Mouse (Mus musculus): Measurements from ENCODE around the gene Rfc5. TPM values are rescaled to one million over a fixed set of nuclear protein-coding genes. Genes with fewer than 3 reads are reported as not detected.
"Not testable (repeated sequence)": the region's sequence is repeated elsewhere in the genome, so short reads cannot be mapped to it uniquely, and the experiment has no call there.

Rfc5 gene
- polyA plus RNA-seq, 1 experiment from 2014 or later: 64.7 TPM

DNA sequence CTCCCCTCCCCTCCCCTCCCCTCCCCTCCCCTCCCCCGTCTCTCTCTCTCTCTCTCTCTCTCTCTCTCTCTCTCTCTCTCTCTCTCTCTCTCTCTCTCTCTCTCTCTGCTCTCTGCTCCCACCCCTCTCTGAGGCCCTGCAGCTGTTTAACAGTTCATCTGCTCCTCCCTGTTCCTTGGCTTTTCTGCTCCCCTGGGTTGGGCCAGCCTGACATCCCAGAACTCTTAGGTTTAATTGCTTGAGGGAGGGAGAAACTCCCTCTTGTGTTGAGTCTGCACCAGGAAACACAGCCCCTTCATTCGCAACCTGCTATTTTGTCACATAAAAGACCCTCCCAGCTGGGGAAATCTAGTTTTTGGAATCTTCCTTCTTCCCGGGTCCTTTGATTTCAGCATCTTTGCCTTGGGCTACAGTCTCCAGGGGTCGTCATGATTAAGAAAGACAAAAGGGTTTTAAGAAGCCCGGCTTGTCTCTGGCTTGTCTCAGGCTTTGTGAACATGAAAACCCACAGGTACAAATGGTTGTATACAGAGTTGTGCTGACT lies 9.2 kb upstream of the Rfc5 start:
- H3K4me3 ChIP-seq: no peak overlapping the region
- no peak overlapping the region for H3K4me2 ChIP-seq
- no peaks in the 10 kb centered on the region for H3K27me3 ChIP-seq
- H3K27ac ChIP-seq: no peak overlapping the region
- H3K9ac ChIP-seq: no peak overlapping the region
- 24% methylated on average over 4 of the region's 5 CpGs for WGBS
- ATAC-seq (ENCODE audit: insufficient number of reproducible peaks, low FRiP score, low TSS enrichment, low read depth): no peak
- no peaks in the 10 kb centered on the region for H3K9me3 ChIP-seq
- H3K36me3 ChIP-seq: no peaks in the 10 kb centered on the region
- no peaks in the 10 kb centered on the region for H3K4me1 ChIP-seq

DNA sequence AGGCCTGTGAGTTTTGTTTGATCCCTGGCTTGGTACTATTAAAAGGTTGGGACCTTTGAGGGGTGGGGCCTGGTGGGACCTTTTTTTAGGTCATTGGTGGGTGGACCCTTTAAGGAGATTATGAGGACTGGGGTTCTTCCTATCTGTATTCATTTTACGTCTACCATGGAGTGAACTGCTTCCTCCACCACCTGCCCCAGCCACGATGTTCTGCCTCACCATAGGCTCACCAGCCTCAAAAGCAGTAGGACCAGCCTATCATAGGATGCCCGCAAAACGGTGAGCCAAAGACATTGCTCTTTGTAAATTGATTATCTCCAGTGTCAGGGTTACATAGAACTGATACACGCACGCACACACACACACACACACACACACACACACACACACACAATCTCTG lies 8.5 kb upstream of the Rfc5 start:
- Histone ChIP-seq H3K9me3 (no peaks in the 10 kb centered on the region), H3K36me3 (no peaks in the 10 kb centered on the region), H3K4me1 (no peaks in the 10 kb centered on the region), H3K4me2 (no peak overlapping the region), H3K9ac (no peak overlapping the region), H3K27ac (no peak overlapping the region), H3K27me3 (no peaks in the 10 kb centered on the region), H3K4me3 (no peak overlapping the region)
- 87% methylated on average over 6 of the region's 6 CpGs for WGBS
- no peak for ATAC-seq (ENCODE audit: insufficient number of reproducible peaks, low FRiP score, low TSS enrichment, low read depth)

- no peak for ATAC-seq (ENCODE audit: insufficient number of reproducible peaks, low FRiP score, low TSS enrichment, low read depth)
- Histone ChIP-seq H3K27me3 (no peaks in the 10 kb centered on the region), H3K4me2 (no peak overlapping the region), H3K9me3 (no peaks in the 10 kb centered on the region), H3K4me1 (no peaks in the 10 kb centered on the region), H3K9ac (no peak overlapping the region), H3K27ac (no peak overlapping the region), H3K36me3 (no peaks in the 10 kb centered on the region), H3K4me3 (no peak overlapping the region)
- 70% methylated on average over 6 of the region's 6 CpGs for WGBS
Observed at GRCm38 (mm10) chr5:117396596-117397014, 7.8 kb upstream of the Rfc5 start.

DNA sequence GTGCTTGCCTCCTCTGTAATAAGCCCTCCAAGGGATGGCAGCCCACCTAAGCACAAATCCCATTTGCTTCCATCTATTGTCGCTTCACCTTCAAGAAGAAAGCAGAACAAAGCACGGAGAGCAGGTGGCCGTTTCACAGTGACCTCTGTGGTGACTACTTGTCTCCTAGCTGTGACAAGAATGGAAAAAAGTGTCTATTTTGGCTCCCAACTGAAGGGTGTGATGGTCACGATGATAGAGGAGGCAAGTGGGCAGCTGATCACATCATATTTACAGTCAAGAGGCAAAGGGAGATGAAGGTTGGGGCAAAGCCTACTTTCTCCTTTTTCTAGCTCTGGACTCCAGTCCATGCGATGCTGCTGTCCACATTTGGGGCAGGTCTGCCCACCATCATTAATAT lies 7.0 kb upstream of the Rfc5 start:
- Histone ChIP-seq H3K4me3 (no peak overlapping the region), H3K9ac (no peak overlapping the region), H3K27ac (no peak overlapping the region), H3K4me1 (no peaks in the 10 kb centered on the region), H3K27me3 (no peaks in the 10 kb centered on the region), H3K9me3 (no peaks in the 10 kb centered on the region), H3K36me3 (no peaks in the 10 kb centered on the region), H3K4me2 (no peak overlapping the region)
- WGBS: 86% methylated on average over 5 of the region's 5 CpGs
- no peak for ATAC-seq (ENCODE audit: insufficient number of reproducible peaks, low FRiP score, low TSS enrichment, low read depth)

- 88% methylated on average over 1 of the region's 1 CpGs for WGBS
- Histone ChIP-seq H3K4me2 (no peak overlapping the region), H3K9ac (no peak overlapping the region), H3K9me3 (no peaks in the 10 kb centered on the region), H3K4me1 (peaks cover 17% of the 10 kb centered on the region), H3K36me3 (no peaks in the 10 kb centered on the region), H3K4me3 (no peak overlapping the region), H3K27me3 (no peaks in the 10 kb centered on the region), H3K27ac (no peak overlapping the region)
- no peak for ATAC-seq (ENCODE audit: insufficient number of reproducible peaks, low FRiP score, low TSS enrichment, low read depth)
Observed at GRCm38 (mm10) chr5:117390895-117391294, 2.0 kb upstream of the Rfc5 start.

- Histone ChIP-seq H3K36me3 (peaks cover 23% of the 10 kb centered on the region), H3K27ac (peak overlapping the region; percentile 64; the same call in 1 of the 2 replicates), H3K9ac (peak overlapping the region; percentile 79), H3K4me2 (peak overlapping the region; percentile 72), H3K9me3 (no peaks in the 10 kb centered on the region), H3K27me3 (no peaks in the 10 kb centered on the region), H3K4me3 (peak overlapping the region; percentile 79), H3K4me1 (peaks cover 17% of the 10 kb centered on the region)
- WGBS: 10% methylated on average over 16 of the region's 16 CpGs
- ATAC-seq (ENCODE audit: insufficient number of reproducible peaks, low FRiP score, low TSS enrichment, low read depth): no peak
Observed at GRCm38 (mm10) chr5:117388296-117388751, 523 bp downstream of the Rfc5 start.

DNA sequence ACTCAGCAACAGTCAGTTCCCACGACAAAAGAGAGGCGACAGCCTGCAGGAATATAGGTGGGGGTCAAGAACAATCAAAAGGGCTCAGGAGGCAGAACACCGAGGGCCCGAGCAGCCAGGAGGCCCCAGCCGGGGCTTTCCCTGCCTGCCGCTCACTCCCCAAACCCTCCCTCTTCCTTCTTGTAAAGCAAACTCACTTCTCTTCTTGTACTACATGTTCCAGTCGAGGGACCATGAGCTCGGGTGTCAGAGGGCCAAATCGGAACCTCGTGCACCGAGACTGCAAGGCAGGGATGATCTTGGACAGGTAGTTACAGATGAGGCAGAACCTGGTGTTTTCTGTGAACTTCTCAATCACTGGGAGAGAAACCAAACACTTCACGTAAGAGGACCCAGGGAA lies 5.6 kb downstream of the Rfc5 start:
- Histone ChIP-seq H3K27me3 (no peaks in the 10 kb centered on the region), H3K36me3 (peaks cover 69% of the 10 kb centered on the region), H3K9me3 (no peaks in the 10 kb centered on the region), H3K4me2 (no peak overlapping the region), H3K4me3 (no peak overlapping the region), H3K4me1 (peaks cover 12% of the 10 kb centered on the region), H3K9ac (no peak overlapping the region), H3K27ac (no peak overlapping the region)
- no peak for ATAC-seq (ENCODE audit: insufficient number of reproducible peaks, low FRiP score, low TSS enrichment, low read depth)
- 88% methylated on average over 12 of the region's 12 CpGs for WGBS

GRCm38 (mm10) chr5:117381785-117382184 lies 7.1 kb downstream of the Rfc5 start:
- H3K36me3 ChIP-seq: peaks cover 79% of the 10 kb centered on the region
- no peak overlapping the region for H3K4me3 ChIP-seq
- no peak for ATAC-seq (ENCODE audit: insufficient number of reproducible peaks, low FRiP score, low TSS enrichment, low read depth)
- no peak overlapping the region for H3K9ac ChIP-seq
- no peaks in the 10 kb centered on the region for H3K9me3 ChIP-seq
- WGBS: 82% methylated on average over 7 of the region's 7 CpGs
- no peak overlapping the region for H3K4me2 ChIP-seq
- H3K4me1 ChIP-seq: no peaks in the 10 kb centered on the region
- H3K27ac ChIP-seq: no peak overlapping the region
- H3K27me3 ChIP-seq: no peaks in the 10 kb centered on the region

GRCm38 (mm10) chr5:117380199-117380598 lies 8.6 kb downstream of the Rfc5 start:
- 77% methylated on average over 4 of the region's 4 CpGs for WGBS
- no peak for ATAC-seq (ENCODE audit: insufficient number of reproducible peaks, low FRiP score, low TSS enrichment, low read depth)
- no peak overlapping the region for H3K4me2 ChIP-seq
- H3K27ac ChIP-seq: no peak overlapping the region
- no peak overlapping the region for H3K9ac ChIP-seq
- no peaks in the 10 kb centered on the region for H3K27me3 ChIP-seq
- no peaks in the 10 kb centered on the region for H3K9me3 ChIP-seq
- H3K4me3 ChIP-seq: no peak overlapping the region
- peaks cover 85% of the 10 kb centered on the region for H3K36me3 ChIP-seq
- H3K4me1 ChIP-seq: no peaks in the 10 kb centered on the region

GRCm38 (mm10) chr5:117377731-117378130 lies 11.1 kb downstream of the Rfc5 start:
- H3K27me3 ChIP-seq; H3K4me1 ChIP-seq; H3K4me2 ChIP-seq; H3K9ac ChIP-seq; ATAC-seq (ENCODE audit: insufficient number of reproducible peaks, low FRiP score, low TSS enrichment, low read depth); H3K4me3 ChIP-seq; H3K27ac ChIP-seq; H3K9me3 ChIP-seq: not testable (repeated sequence)
- WGBS: 94% methylated on average over 14 of the region's 14 CpGs
- H3K36me3 ChIP-seq: peaks cover 81% of the 10 kb centered on the region

- no peaks in the 10 kb centered on the region for H3K27me3 ChIP-seq
- no peak overlapping the region for H3K4me2 ChIP-seq
- 76% methylated on average over 11 of the region's 11 CpGs for WGBS
- no peak for ATAC-seq (ENCODE audit: insufficient number of reproducible peaks, low FRiP score, low TSS enrichment, low read depth)
- H3K9me3 ChIP-seq: no peaks in the 10 kb centered on the region
- H3K36me3 ChIP-seq: peaks cover 83% of the 10 kb centered on the region
- 0 out of 2 replicates have a peak, but pooled peaks cover 2% of the 10 kb centered on the region for H3K4me1 ChIP-seq
- no peak overlapping the region for H3K4me3 ChIP-seq
- no peak overlapping the region for H3K27ac ChIP-seq
- H3K9ac ChIP-seq: no peak overlapping the region
Observed at GRCm38 (mm10) chr5:117376331-117376761, 12.5 kb downstream of the Rfc5 start.

DNA sequence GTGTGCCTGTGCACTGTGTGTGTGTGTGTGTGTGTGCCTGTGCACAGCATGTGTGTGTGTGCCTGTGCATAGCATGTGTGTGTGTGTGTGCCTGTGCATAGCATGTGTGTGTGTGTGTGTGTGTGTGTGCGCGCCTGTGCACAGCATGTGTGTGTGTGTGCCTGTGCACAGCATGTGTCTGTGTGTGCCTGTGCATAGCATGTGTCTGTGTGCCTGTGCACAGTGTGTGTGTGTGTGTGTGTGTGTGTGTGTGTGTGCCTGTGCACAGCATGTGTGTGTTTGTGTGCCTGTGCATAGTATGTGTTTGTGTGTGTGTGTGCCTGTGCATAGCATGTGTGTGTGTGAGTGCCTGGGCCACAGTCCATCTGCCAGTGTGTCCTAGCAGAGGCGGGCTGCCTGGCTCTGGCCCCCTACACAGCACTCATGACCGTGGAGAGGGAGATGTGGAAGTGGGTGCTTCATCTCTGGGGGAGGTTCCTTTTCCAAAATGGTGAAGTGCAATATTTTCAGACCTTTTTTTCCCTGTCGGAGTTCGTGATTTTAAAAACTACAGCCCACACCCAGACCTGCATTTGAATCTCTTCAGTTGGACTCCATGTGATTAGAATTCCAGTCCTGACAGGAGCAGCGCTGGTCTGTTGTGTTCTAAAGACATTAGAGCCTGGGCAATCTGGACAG lies 14.3 kb downstream of the Rfc5 start:
- H3K27ac ChIP-seq: no peak overlapping the region

More for the DNA sequence above, 14.3 kb downstream of the Rfc5 start:
- 80% methylated on average over 7 of the region's 7 CpGs for WGBS
- Histone ChIP-seq H3K4me1 (0 out of 2 replicates have a peak, but pooled peaks cover 2% of the 10 kb centered on the region), H3K9me3 (no peaks in the 10 kb centered on the region), H3K9ac (no peak overlapping the region), H3K36me3 (peaks cover 84% of the 10 kb centered on the region), H3K4me2 (no peak overlapping the region), H3K27me3 (no peaks in the 10 kb centered on the region), H3K4me3 (no peak overlapping the region)
- no peak for ATAC-seq (ENCODE audit: insufficient number of reproducible peaks, low FRiP score, low TSS enrichment, low read depth)

Data from limb, embryonic 15.5 days (tissue).